Mouse (Mus musculus) urinary bladder, postnatal 14 days (tissue): ENCODE measurements around the gene Ube3b.
A peak's percentile ranks its signal among the peaks of the same experiment; 100 is the strongest.

Experiments
- DNase-seq: peaks from one replicate; pipeline ENCODE4 v3.0.0; 2021; ENCODE audit warnings: low spot score

Gene Ube3b

GRCm38 (mm10) chr5:114380209-114381012 lies at the start of gene Ube3b, which contains the start of gene Kctd10:
Gene Ube3b (plus strand): TSS chr5:114380607.
Gene Kctd10 (minus strand): TSS chr5:114380508.
- DNase-seq = peak; percentile 85

- no peak for DNase-seq
Measured at GRCm38 (mm10) chr5:114342996-114343395, 37.4 kb upstream of the Ube3b start.

GRCm38 (mm10) chr5:114343612-114344011 lies 36.8 kb upstream of the Ube3b start:
- no peak for DNase-seq

- no peak for DNase-seq
Measured at GRCm38 (mm10) chr5:114345538-114345937, 34.9 kb upstream of the Ube3b start.

GRCm38 (mm10) chr5:114347005-114347404 lies 33.4 kb upstream of the Ube3b start:
- no peak for DNase-seq

- DNase-seq = no peak
Measured at GRCm38 (mm10) chr5:114351490-114351889, 28.9 kb upstream of the Ube3b start.

GRCm38 (mm10) chr5:114356250-114356935 lies 24.0 kb upstream of the Ube3b start:
- peak; percentile 89 for DNase-seq

GRCm38 (mm10) chr5:114356936-114357751 lies 23.3 kb upstream of the Ube3b start:
- peak; percentile 41 for DNase-seq

GRCm38 (mm10) chr5:114358833-114359232 lies 21.6 kb upstream of the Ube3b start:
- DNase-seq = no peak

GRCm38 (mm10) chr5:114359586-114359985 lies 20.8 kb upstream of the Ube3b start:
- no peak for DNase-seq

- DNase-seq = no peak
Measured at GRCm38 (mm10) chr5:114360968-114361367, 19.4 kb upstream of the Ube3b start.

- peak; percentile 59 for DNase-seq
Measured at GRCm38 (mm10) chr5:114365043-114365752, 15.2 kb upstream of the Ube3b start.

GRCm38 (mm10) chr5:114368121-114368520 lies 12.3 kb upstream of the Ube3b start:
- DNase-seq = no peak

GRCm38 (mm10) chr5:114368803-114369496 lies 11.5 kb upstream of the Ube3b start:
- no peak for DNase-seq

GRCm38 (mm10) chr5:114369921-114370320 lies 10.5 kb upstream of the Ube3b start:
- DNase-seq = no peak

GRCm38 (mm10) chr5:114370371-114370776 lies 10.0 kb upstream of the Ube3b start:
- DNase-seq = peak; percentile 40

- DNase-seq = no peak
Measured at GRCm38 (mm10) chr5:114371331-114371730, 9.1 kb upstream of the Ube3b start.

- no peak for DNase-seq
Measured at GRCm38 (mm10) chr5:114371731-114372473, 8.5 kb upstream of the Ube3b start.

- DNase-seq = peak; percentile 34
Measured at GRCm38 (mm10) chr5:114372565-114372964, 7.8 kb upstream of the Ube3b start.

- DNase-seq = no peak
Measured at GRCm38 (mm10) chr5:114373174-114373573, 7.2 kb upstream of the Ube3b start.
